Mouse (Mus musculus) forebrain, embryonic 11.5 days (tissue): ENCODE results near the gene Gdap1l1. TPM values are rescaled to one million over a fixed set of nuclear protein-coding genes. Genes with fewer than 3 reads are reported as not detected.

Experiments
- ATAC-seq: fragments of 200-750 bp; cut with Nextera tagmentation; replicated peaks from 2 replicates; pipeline ENCODE4 v1.8.0; 2017; ENCODE audit warnings: moderate TSS enrichment; ENCODE audit not compliant: low FRiP score
- DNase-seq: peaks from one replicate; pipeline ENCODE4 v3.0.0-alpha.2; 2017; ENCODE audit warnings: low spot score
- H3K27ac ChIP-seq: fragments of 300-500 bp; sonication (generic); 2 replicates; pipeline ENCODE4 v1.5.1; 2014; ENCODE audit warnings: low read depth, low read length
- H3K27me3 ChIP-seq: fragments of 300-500 bp; sonication (generic); 2 replicates; pipeline ENCODE4 v1.6.1; 2014; ENCODE audit warnings: mild to moderate bottlenecking, low read length, mixed read lengths; ENCODE audit not compliant: control insufficient read depth, insufficient read depth
- H3K36me3 ChIP-seq: fragments of 300-500 bp; sonication (generic); 2 replicates; pipeline ENCODE4 v1.6.1; 2014; ENCODE audit warnings: mild to moderate bottlenecking, low read length, moderate library complexity, mixed read lengths; ENCODE audit not compliant: control insufficient read depth, insufficient read depth
- H3K4me1 ChIP-seq: fragments of 300-500 bp; sonication (generic); replicated peaks from 2 replicates; pipeline ENCODE4 v1.6.1; 2014; ENCODE audit warnings: low read length, mixed read lengths; ENCODE audit not compliant: control insufficient read depth, insufficient read depth
- H3K4me2 ChIP-seq: fragments of 300-500 bp; sonication (generic); 2 replicates; pipeline ENCODE4 v1.6.1; 2014; ENCODE audit warnings: low read depth, mild to moderate bottlenecking, low read length, moderate library complexity, mixed read lengths; ENCODE audit not compliant: severe bottlenecking
- H3K4me3 ChIP-seq: fragments of 300-500 bp; sonication (generic); 2 replicates; pipeline ENCODE4 v1.5.1; 2014; ENCODE audit warnings: low read depth, low read length
- H3K9ac ChIP-seq: fragments of 300-500 bp; sonication (generic); 2 replicates; pipeline ENCODE4 v1.6.1; 2014; ENCODE audit warnings: low read length
- H3K9me3 ChIP-seq: fragments of 300-500 bp; sonication (generic); 2 replicates; pipeline ENCODE4 v1.6.1; 2016; ENCODE audit warnings: low read length, mixed read lengths; ENCODE audit not compliant: control insufficient read depth
- WGBS: fragments of 180-500 bp; shearing (Covaris S2); extraction: QIAGEN DNeasy Blood & Tissue Kit; methylation state at CpG from one replicate; pipeline ENCODE4 v1.1.7; 2014; 5-methylcytosine and 5-hydroxymethylcytosine counted together
- polyA plus RNA-seq: library from polyadenylated mRNA; unstranded; fragments of >200 nt; fragmentation: Nextera tagmentation; extraction: Ambion mirVana; gene quantifications from 2 replicates; pipeline ENCODE4 v1.2.1, GENCODE M21; 2014

Gene Gdap1l1
- polyA plus RNA-seq, 1 experiment from 2014 or later, result 28.8 TPM

DNA sequence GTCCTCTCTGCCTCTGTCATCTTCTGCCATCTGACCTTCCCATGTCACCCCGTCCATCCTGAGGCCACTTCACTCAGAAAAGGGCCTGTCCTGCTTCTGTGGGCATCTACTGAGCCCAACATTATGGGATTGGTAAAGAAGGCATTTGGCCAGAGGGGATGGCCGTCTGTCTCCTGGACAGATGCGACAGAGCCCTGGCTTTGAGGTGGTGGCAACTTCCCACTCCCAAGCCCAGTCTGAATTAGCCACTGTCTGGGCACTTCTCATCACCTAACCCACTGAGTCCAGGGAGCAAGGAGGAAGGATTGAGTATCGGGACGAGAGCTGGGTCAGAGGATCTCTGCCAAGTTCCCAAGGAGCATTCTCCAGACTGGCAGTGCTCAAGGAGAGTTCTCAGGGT lies 53.7 kb downstream of the Gdap1l1 start, which contains the start of gene R3hdml:
R3hdml (plus strand) TSS at position 301 of the 400 bp plus-strand sequence.
- ATAC-seq, result no peak
- Histone ChIP-seq H3K4me3 (no peak within 1 kb of the TSS), H3K27me3 (no peaks in the 10 kb centered on the region), H3K4me1 (peaks cover 2% of the 10 kb centered on the region; the same call in 1 of the 2 replicates), H3K36me3 (no peaks in the 10 kb centered on the region), H3K27ac (no peak within 1 kb of the TSS), H3K9me3 (no peaks in the 10 kb centered on the region), H3K4me2 (no peak within 1 kb of the TSS), H3K9ac (peak within 1 kb of the TSS; percentile 12; the same call in 1 of the 2 replicates)
- DNase-seq, result no peak
- 77% methylated on average over 5 of the region's 5 CpGs for WGBS

DNA sequence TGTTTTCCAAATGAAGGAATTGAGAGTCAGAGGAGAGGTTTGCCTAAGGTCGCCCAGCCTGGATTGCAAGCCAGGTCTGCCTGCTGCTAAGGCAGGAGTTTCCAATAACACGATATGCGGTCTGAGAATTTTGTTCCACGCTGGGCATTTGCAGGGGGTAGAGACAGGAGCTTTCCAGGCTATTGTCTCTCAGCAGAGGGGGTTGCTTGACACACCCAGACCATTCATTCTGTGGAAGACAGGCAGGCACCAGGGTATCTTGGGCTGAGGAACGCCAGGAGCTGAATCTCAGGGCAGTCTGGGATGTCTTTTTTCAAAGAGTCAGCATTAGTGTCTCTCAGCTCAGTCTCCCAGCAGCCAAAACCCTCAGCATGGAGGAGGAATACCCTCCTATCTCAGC lies 54.8 kb downstream of the Gdap1l1 start:
- WGBS, result 13% methylated on average over 5 of the region's 5 CpGs
- H3K27ac ChIP-seq, result no peak overlapping the region
- H3K9me3 ChIP-seq, result no peaks in the 10 kb centered on the region
- H3K36me3 ChIP-seq, result no peaks in the 10 kb centered on the region
- no peaks in the 10 kb centered on the region for H3K27me3 ChIP-seq
- no peak for ATAC-seq
- H3K4me3 ChIP-seq, result no peak overlapping the region
- no peak for DNase-seq
- H3K9ac ChIP-seq, result peak overlapping the region; percentile 12; the same call in 1 of the 2 replicates
- peaks cover 2% of the 10 kb centered on the region; the same call in 1 of the 2 replicates for H3K4me1 ChIP-seq
- H3K4me2 ChIP-seq, result no peak overlapping the region

DNA sequence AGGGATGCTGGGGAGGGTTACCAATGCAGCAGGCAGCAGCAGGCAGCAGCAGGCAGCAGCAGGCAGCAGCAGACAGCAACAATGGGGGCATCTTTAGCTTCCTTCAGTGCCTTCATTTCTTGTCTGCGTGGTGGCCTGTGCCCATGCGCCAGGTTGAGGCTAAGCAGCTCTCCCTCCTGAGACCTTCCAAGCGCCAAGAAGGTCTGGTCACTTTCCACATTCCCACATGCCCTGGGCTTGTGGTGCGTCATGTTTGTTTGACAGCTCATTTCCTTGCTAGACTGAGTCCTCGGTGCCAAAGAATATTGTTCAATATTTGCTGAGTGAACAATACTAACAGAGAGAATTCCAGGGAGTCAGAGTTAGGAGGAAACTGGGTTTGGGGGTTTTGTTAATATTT lies 55.7 kb downstream of the Gdap1l1 start:
- WGBS, result 67% methylated on average over 5 of the region's 5 CpGs
- no peak for ATAC-seq

DNA sequence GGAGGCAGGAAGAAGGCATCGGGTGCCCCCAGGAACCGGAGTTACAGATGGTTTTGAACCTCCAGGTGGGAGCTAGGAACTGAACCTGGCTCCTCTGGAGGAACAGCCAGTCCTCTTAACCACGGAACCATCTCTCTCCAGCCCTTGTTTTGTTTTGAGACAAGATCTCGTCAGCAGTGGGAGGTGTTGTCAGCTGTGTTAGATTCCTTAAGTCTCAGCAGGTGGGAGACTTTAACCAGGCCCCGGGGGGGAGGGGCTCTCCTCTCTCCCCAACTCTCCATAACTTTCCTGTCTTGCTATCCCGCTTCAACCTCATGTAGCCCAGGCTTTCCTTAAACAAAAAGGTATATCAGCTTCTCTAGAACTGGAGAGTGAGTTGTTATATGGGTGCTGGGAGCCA lies 56.2 kb downstream of the Gdap1l1 start:
- ATAC-seq, result no peak
- H3K27me3 ChIP-seq, result no peaks in the 10 kb centered on the region

More for the DNA sequence above, 55.7 kb downstream of the Gdap1l1 start:
- Histone ChIP-seq H3K9ac (no peak overlapping the region), H3K36me3 (no peaks in the 10 kb centered on the region), H3K27me3 (no peaks in the 10 kb centered on the region), H3K4me1 (peaks cover 2% of the 10 kb centered on the region; the same call in 1 of the 2 replicates), H3K4me3 (no peak overlapping the region), H3K4me2 (no peak overlapping the region), H3K27ac (no peak overlapping the region), H3K9me3 (no peaks in the 10 kb centered on the region)
- DNase-seq, result no peak

DNA sequence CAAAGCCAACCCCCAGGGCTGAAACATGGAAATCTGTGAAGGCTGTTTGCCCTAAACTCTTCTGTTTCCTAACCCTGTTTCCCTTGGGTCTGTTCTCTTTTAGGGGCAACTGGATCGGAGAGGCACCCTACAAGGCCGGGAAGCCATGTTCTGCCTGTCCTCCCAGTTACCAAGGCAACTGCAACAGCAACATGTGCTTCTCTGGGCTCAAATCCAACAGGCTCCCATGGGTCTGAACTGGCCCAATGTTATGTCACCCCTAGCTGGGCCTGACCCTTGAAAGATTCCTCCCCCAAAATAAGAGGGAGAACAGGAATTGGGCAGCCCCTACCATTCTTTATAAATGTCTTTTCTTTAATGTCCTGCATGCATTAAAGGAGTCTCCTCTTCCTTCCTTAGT lies 63.9 kb downstream of the Gdap1l1 start:
- Histone ChIP-seq H3K36me3 (no peaks in the 10 kb centered on the region), H3K9me3 (no peaks in the 10 kb centered on the region), H3K27me3 (no peaks in the 10 kb centered on the region), H3K4me1 (no peaks in the 10 kb centered on the region), H3K4me3 (no peak overlapping the region), H3K4me2 (no peak overlapping the region), H3K27ac (no peak overlapping the region), H3K9ac (no peak overlapping the region)
- DNase-seq (no peak), ATAC-seq (no peak)
- 85% methylated on average over 2 of the region's 2 CpGs for WGBS

More for the DNA sequence above, 56.2 kb downstream of the Gdap1l1 start:
- H3K4me1 ChIP-seq, result peaks cover 2% of the 10 kb centered on the region; the same call in 1 of the 2 replicates
- H3K27ac ChIP-seq, result no peak overlapping the region
- 46% methylated on average over 6 of the region's 6 CpGs for WGBS
- DNase-seq, result no peak
- H3K4me3 ChIP-seq, result no peak overlapping the region
- H3K9me3 ChIP-seq, result no peaks in the 10 kb centered on the region
- no peaks in the 10 kb centered on the region for H3K36me3 ChIP-seq
- no peak overlapping the region for H3K9ac ChIP-seq
- no peak overlapping the region for H3K4me2 ChIP-seq

DNA sequence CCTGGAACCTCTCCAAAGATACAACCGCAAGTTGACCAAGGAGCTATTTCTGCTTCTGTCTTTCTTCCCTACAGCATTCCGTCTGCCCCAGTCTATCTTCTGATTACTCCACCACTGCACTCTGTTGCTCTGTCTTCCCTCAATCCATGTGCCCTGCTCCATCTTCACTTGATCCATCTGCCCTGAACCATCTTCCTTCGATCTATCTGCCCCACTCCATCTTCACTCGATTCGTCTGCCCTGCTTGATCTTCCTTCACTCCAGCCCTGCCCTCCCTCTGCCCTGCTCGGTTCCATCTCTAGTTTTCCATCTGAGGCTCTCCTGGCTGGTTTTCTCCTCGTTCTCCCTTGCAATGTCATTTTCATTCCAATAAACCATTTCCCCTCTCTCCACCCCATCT lies 64.9 kb downstream of the Gdap1l1 start:
- DNase-seq (no peak), ATAC-seq (no peak)
- H3K9ac ChIP-seq, result no peak overlapping the region
- H3K36me3 ChIP-seq, result no peaks in the 10 kb centered on the region
- H3K9me3 ChIP-seq, result no peaks in the 10 kb centered on the region
- WGBS, result 85% methylated on average over 7 of the region's 7 CpGs
- no peaks in the 10 kb centered on the region for H3K4me1 ChIP-seq
- no peaks in the 10 kb centered on the region for H3K27me3 ChIP-seq
- no peak overlapping the region for H3K4me3 ChIP-seq
- no peak overlapping the region for H3K27ac ChIP-seq
- no peak overlapping the region for H3K4me2 ChIP-seq

Other genes starting within 250 kb of the Gdap1l1 start
- 35.0 and 35.5 TPM in 2 replicates for gene Tox2, start 235.4 kb upstream of the Gdap1l1 start, polyA plus RNA-seq
- 0.08 and 0.25 TPM in 2 replicates for gene Jph2, start 40.5 kb upstream of the Gdap1l1 start, polyA plus RNA-seq
- gene Oser1, start 13.8 kb upstream of the Gdap1l1 start, polyA plus RNA-seq, result 80.7 and 85.5 TPM in 2 replicates
- 11.3 and 12.5 TPM in 2 replicates for gene Fitm2, start 34.2 kb downstream of the Gdap1l1 start, polyA plus RNA-seq
- gene R3hdml, start 53.8 kb downstream of the Gdap1l1 start, polyA plus RNA-seq, result not detected in 2 replicates
- gene Hnf4a, start 68.3 kb downstream of the Gdap1l1 start, polyA plus RNA-seq, result not detected in 2 replicates
- gene Ttpal, start 163.8 kb downstream of the Gdap1l1 start, polyA plus RNA-seq, result 43.5 and 45.4 TPM in 2 replicates
- 28.9 and 30.7 TPM in 2 replicates for gene Serinc3, start 206.7 kb downstream of the Gdap1l1 start, polyA plus RNA-seq
- gene Pkig, start 219.9 kb downstream of the Gdap1l1 start, polyA plus RNA-seq, result 189 and 193 TPM in 2 replicates